Mouse (Mus musculus) 3T3-L1 (cell line): Measurements from ENCODE around the gene Vmn1r193.
"Not testable (repeated sequence)": the region's sequence is repeated elsewhere in the genome, so short reads cannot be mapped to it uniquely, and the experiment has no call there.

Experiments
- DNase-seq: peaks from one replicate; pipeline ENCODE4 v3.0.0-alpha.2; 2015; ENCODE audit warnings: low read depth, low spot score

Gene Vmn1r193

DNA sequence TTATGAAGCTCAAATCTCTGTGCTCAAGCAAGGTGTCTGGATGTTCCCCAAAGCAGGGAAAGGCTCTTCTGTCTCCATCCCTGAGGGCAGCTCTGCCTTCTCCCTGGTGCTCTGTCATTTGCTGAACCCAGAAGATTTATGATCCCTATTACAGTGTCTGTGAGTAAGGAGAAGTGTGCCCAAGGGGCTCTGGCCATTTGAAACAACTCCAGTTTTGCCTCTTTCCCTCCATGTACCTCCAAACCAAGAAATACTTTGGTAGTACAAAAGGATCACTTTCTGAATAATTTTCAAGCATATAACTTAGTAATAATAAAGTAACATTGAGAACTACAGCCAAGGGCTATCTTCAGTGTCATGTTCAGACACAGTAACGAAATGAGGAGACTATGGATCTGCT is at the start of gene Vmn1r193:
Gene Vmn1r193, minus strand, starts transcription at position 101 of the 400 bp plus-strand sequence.
- not testable (repeated sequence) for DNase-seq

DNA sequence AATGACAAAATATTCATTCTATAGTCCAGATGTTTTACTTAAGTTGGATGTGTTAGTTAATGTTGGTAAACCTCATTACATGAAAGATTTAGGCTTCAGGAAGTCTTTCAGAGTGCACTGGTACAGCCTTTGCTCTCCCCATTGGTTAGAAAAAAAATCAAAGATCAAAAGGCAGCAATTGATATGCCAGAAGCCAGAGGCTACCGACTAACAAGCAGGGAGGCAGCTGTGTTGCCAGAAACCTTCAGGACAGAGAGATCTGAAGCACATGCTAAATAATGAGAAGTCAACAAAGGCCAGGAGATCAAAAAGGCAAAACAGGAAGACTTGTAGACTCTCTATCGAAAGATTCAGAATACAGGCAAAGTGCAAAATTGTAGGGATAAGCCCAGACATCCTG is 48.8 kb upstream of the Vmn1r193 start:
- no peak for DNase-seq

DNA sequence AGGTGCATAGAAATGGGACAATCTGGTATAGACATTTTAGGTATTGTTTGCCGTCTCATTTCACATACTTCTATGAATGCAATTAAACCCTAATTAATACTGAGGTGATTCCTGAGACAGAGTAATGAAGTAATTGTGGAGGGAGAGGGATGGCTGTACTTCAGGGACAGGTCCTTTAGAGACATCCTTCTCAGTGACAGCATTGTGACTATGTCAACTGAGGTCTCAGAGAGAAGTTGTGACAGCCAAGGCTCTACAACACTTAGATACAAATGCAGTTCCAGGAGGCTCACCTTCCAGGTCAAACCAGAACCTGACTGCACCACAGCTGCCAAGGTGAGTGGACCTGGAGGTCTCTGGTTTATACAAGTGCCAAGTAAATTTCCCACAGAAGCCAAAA is 47.3 kb upstream of the Vmn1r193 start, which contains the start of gene Vmn1r195:
Gene Vmn1r195, plus strand, starts transcription at position 301 of the 400 bp plus-strand sequence.
- DNase-seq, result not testable (repeated sequence)

DNA sequence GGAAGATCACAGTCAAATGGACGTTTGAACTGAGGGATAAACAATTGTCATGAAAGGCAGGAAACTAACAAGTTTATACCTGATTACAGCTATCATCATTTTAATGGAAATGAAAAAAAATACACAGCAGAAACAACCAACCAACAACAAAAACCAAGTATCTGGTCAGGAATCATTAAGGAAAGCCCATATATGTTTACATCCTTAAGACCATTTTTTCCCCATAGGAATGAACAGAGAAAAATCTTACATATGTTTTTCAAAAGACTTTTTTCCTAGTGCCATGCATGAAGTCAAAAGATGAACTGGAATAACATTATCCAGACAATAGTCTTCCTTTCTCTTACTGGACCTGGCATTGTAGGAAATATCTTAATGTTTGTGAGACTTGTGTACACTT is 21.0 kb upstream of the Vmn1r193 start, which contains the start of gene Vmn1r194:
Gene Vmn1r194, plus strand, starts transcription at position 301 of the 400 bp plus-strand sequence.
- DNase-seq, result no peak

DNA sequence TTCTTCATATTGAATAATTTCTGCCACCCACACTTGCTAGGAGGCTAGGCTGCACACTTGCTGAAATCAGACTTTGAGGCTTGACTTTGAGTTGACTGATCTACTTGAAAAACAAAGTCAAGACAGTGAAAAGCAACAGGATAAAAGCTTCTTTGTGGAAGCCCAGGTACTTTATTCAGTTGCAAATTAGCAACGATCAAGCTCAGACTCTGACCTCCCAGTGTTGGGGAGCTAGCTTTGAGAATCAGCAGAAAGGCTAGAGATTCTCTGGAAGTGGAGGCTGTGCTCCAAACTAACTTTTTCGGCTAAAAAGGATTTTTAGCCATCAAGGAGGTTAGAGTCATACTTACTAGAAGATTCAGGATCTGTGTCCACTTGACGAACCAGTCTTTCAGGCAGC is 30.2 kb downstream of the Vmn1r193 start:
- not testable (repeated sequence) for DNase-seq

DNA sequence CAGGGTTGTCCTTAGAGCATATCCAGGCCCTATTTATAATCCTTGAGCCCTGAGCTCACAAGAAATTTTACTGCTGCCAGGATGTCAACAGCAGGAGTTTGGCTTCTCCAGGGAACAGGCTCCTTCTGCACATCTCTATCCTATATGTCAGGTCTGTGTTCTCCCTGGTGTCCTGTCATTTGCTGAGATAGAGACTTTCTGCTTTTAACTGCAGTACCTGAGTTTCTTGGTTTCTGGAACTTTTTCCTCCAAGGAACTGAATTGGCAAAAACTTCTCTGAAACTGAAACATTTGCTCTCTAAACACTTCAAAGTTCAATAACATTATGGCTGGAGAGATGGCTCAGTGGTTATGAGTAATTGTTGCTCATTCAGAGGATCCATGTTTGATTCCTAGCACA is 31.9 kb downstream of the Vmn1r193 start, which contains the start of gene Vmn1r192:
Gene Vmn1r192, minus strand, starts transcription at position 101 of the 400 bp plus-strand sequence.
- no peak for DNase-seq

DNA sequence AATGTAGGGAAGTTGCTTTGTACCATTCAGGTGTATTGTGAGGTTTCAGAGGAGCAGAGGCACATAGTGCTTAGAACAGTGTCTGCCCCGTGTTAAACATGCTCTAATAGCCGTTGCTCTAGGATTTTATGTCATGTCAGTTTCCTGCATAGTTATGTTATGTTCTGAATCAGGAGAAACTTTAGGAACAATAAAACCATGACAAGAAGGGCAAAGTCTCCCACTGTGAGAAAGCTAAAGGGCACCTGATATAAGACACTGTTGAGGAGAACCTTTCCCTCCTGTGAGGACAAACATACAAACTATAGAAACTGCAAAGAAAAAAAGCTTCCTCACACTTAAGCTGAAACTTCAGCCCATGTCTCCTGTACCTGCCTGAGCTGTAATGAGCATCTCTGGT is 32.6 kb downstream of the Vmn1r193 start:
- no peak for DNase-seq

DNA sequence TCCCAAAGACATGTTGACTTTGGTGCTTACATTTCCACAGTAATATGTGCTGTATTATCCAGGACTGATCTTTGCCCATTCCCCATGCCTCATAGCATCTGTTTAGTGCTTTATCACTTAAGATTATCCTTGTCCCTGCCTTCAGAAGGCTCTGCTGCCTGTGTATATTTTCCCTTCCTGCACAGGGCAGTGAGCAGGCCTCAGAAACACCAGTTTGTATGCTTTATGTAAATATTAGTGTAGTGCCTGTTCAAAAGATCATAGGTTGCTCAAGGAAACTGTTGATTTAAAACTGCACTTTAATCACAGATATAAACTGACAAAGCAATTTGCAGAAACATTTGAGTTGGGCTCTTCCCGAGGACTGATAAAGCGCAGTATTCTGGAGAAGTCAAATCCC is 33.6 kb downstream of the Vmn1r193 start:
- DNase-seq, result no peak

DNA sequence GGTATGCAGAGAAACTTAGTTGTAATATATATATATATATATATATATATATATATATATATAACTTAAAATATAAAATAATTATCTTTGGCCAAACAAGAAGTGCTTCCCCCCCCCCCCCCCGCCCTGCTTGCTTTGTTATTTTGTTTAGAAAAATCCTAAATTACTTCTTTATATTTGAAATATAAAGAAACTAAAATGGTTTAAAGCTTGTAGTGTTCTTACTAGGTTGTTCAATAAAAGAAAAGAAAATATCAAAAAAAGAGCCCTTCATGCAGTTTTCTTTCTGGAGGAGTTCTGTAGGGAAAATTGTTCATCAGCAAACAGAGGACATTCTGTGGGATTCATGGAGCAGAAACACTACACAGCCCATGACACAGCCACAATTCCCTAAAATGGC is 39.1 kb downstream of the Vmn1r193 start, which contains the start of gene Vmn1r191:
Gene Vmn1r191, minus strand, starts transcription at position 101 of the 400 bp plus-strand sequence.
- DNase-seq, result no peak

DNA sequence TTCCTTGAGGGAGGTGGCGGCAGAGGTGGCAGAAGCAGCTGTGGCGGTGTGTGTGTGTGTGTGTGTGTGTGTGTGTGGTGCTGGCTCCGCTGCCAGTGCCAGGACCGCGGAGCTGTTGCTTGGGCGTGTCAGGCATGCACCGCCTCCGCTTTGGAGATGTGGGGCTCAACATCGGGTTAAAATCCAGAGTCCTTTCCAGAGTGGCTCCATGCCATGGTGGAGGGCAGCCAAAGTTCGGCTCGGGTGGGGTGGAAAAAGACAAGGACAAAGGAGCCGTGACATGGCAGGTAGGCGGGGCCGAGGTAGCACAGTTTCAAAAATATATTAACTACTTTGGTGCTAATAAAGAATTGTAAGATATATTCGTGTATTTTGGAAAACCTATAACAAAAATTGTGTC is 54.5 kb downstream of the Vmn1r193 start:
- no peak for DNase-seq
